Comparison of ENCODE assay signal across 23 mouse cellular contexts in the genomic region with DNA sequence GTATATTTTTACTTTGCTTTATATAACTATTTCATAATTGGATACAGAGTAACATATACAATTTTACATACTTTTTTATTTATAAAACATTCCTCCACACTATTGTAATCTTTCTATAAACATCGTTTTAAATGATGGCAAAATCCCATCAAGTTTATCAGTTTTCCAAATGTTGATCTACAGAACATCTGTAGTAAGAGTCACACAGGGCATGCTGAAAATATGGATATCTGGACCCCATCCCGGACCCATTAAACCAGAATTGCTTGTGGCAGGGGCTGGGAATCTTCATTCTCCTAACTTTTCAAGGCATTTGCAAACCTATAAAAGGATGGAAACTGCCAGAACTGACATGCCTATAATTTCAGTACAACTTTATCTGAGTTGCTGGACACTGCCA. TPM values are rescaled to one million over a fixed set of nuclear protein-coding genes. Genes with fewer than 3 reads are reported as not detected.
DNase-seq lines count a peak whose midpoint lies in the region; ATAC-seq and TF ChIP-seq lines count a peak whose summit lies in the region.
"Had no signal": no experiment of that assay in that cellular context is flagged by ENCODE, and none has a peak within 500 bp of the region (broad histone marks: within the 10 kb centered on the region; RNA-seq: fewer than 3 reads in every experiment).

No protein-coding gene starts in this region.

- H3K9me3 ChIP-seq in intestine, embryonic 14.5 days (ENCODE audit: control insufficient read depth, low read length) = no peaks in the 10 kb centered on the region
- no peaks in the 10 kb centered on the region for H3K9me3 ChIP-seq in intestine, embryonic 15.5 days
- no peaks in the 10 kb centered on the region for H3K9me3 ChIP-seq in lung, embryonic 14.5 days (ENCODE audit: low read depth, low read length)
- H3K9me3 ChIP-seq in midbrain, embryonic 11.5 days (ENCODE audit: control insufficient read depth, low read length) = no peaks in the 10 kb centered on the region
- H3K9me3 ChIP-seq in midbrain, embryonic 14.5 days (ENCODE audit: control insufficient read depth, low read length) = no peaks in the 10 kb centered on the region
- H3K9me3 ChIP-seq in stomach, embryonic 15.5 days = no peaks in the 10 kb centered on the region
- H3K9me3 ChIP-seq: embryonic facial prominence, embryonic 12.5 days; embryonic facial prominence, embryonic 15.5 days; hindbrain, embryonic 12.5 days had no signal

- H3K4me1 ChIP-seq in intestine, embryonic 14.5 days (replicated peaks; ENCODE audit: control insufficient read depth, insufficient read depth, low read length) = no peaks in the 10 kb centered on the region; the same call in 1 of the 2 replicates
- H3K4me1 ChIP-seq in intestine, embryonic 15.5 days (replicated peaks) = no peaks in the 10 kb centered on the region
- H3K4me1 ChIP-seq in lung, embryonic 14.5 days (ENCODE audit: insufficient read depth) = peaks cover 3% of the 10 kb centered on the region; the same call in 1 of the 2 replicates
- H3K4me1 ChIP-seq in midbrain, embryonic 11.5 days (ENCODE audit: control insufficient read depth, insufficient read depth, low read length) = 0 out of 2 replicates have a peak, but pooled peaks cover 2% of the 10 kb centered on the region
- no peaks in the 10 kb centered on the region for H3K4me1 ChIP-seq in midbrain, embryonic 14.5 days (ENCODE audit: control insufficient read depth, insufficient read depth, low read length)
- H3K4me1 ChIP-seq in stomach, embryonic 15.5 days = 0 out of 2 replicates have a peak, but pooled peaks cover 2% of the 10 kb centered on the region
- no peaks in the 10 kb centered on the region for H3K4me1 ChIP-seq in cerebellum, adult 2 months (ENCODE audit: control insufficient read depth, insufficient read depth, low read length)
- H3K4me1 ChIP-seq: embryonic facial prominence, embryonic 12.5 days had no signal

- no peak for DNase-seq in intestine, embryonic 14.5 days (ENCODE audit: low spot score)
- peak; percentile 64 for DNase-seq in lung, embryonic 14.5 days
- DNase-seq in lung, postnatal 10 days = no peak
- DNase-seq in midbrain, embryonic 11.5 days (ENCODE audit: low spot score, missing footprints) = peak; percentile 33
- DNase-seq in midbrain, embryonic 14.5 days = no peak
- DNase-seq in cerebellum, adult 2 months = no peak
- DNase-seq: adrenal gland, postnatal 10 days; adrenal gland, postnatal 36 days; cerebellum, adult 18-20 months; cerebellum, adult 9-11 months; cerebellum, postnatal 25 days; forebrain, postnatal 0 days; gastrocnemius, adult 2 months; gastrocnemius, postnatal 14 days; heart, adult 11 months had no signal

- no peaks in the 10 kb centered on the region for H3K27me3 ChIP-seq in intestine, embryonic 14.5 days (replicated peaks; ENCODE audit: control insufficient read depth, insufficient read depth, low read length)
- H3K27me3 ChIP-seq in intestine, embryonic 15.5 days (replicated peaks) = no peaks in the 10 kb centered on the region
- no peaks in the 10 kb centered on the region for H3K27me3 ChIP-seq in lung, embryonic 14.5 days (ENCODE audit: insufficient read depth, low read length)
- no peaks in the 10 kb centered on the region for H3K27me3 ChIP-seq in midbrain, embryonic 11.5 days (ENCODE audit: control insufficient read depth, insufficient read depth, low read length)
- H3K27me3 ChIP-seq in midbrain, embryonic 14.5 days (ENCODE audit: control insufficient read depth, insufficient read depth, low read length) = no peaks in the 10 kb centered on the region
- H3K27me3 ChIP-seq in stomach, embryonic 15.5 days (replicated peaks) = no peaks in the 10 kb centered on the region
- H3K27me3 ChIP-seq in cerebellum, adult 2 months (ENCODE audit: control insufficient read depth, insufficient read depth, low read length) = no peaks in the 10 kb centered on the region
- H3K27me3 ChIP-seq: embryonic facial prominence, embryonic 12.5 days; embryonic facial prominence, embryonic 15.5 days; hindbrain, embryonic 12.5 days; Patski had no signal

- TF ChIP-seq POLR2A in cerebellum, adult 2 months (IDR thresholded peaks at IDR 0.05; ENCODE audit: borderline replicate concordance, insufficient read depth, low read length) = no peak

- H3K4me2 ChIP-seq in intestine, embryonic 14.5 days (ENCODE audit: low read length) = no peak overlapping the region
- no peak overlapping the region for H3K4me2 ChIP-seq in intestine, embryonic 15.5 days (replicated peaks)
- H3K4me2 ChIP-seq in lung, embryonic 14.5 days = no peak overlapping the region
- no peak overlapping the region for H3K4me2 ChIP-seq in midbrain, embryonic 11.5 days
- no peak overlapping the region for H3K4me2 ChIP-seq in midbrain, embryonic 14.5 days (ENCODE audit: low read length)
- no peak overlapping the region for H3K4me2 ChIP-seq in stomach, embryonic 15.5 days
- H3K4me2 ChIP-seq: embryonic facial prominence, embryonic 12.5 days; embryonic facial prominence, embryonic 15.5 days; heart, embryonic 11.5 days; hindbrain, embryonic 12.5 days had no signal

- no peak overlapping the region for H3K9ac ChIP-seq in intestine, embryonic 14.5 days (ENCODE audit: low read length)
- H3K9ac ChIP-seq in intestine, embryonic 15.5 days = no peak overlapping the region
- no peak overlapping the region for H3K9ac ChIP-seq in lung, embryonic 14.5 days
- no peak overlapping the region for H3K9ac ChIP-seq in midbrain, embryonic 11.5 days (ENCODE audit: low read length)
- no peak overlapping the region for H3K9ac ChIP-seq in midbrain, embryonic 14.5 days (replicated peaks; ENCODE audit: low read length)
- no peak overlapping the region for H3K9ac ChIP-seq in stomach, embryonic 15.5 days
- H3K9ac ChIP-seq: embryonic facial prominence, embryonic 12.5 days; embryonic facial prominence, embryonic 15.5 days; forebrain, postnatal 0 days; hindbrain, embryonic 12.5 days had no signal

- H3K27ac ChIP-seq in intestine, embryonic 14.5 days (ENCODE audit: low read depth) = peak overlapping the region; percentile 9; the same call in 1 of the 2 replicates
- H3K27ac ChIP-seq in intestine, embryonic 15.5 days = no peak overlapping the region
- H3K27ac ChIP-seq in lung, embryonic 14.5 days (ENCODE audit: low read depth) = no peak overlapping the region; the same call in 1 of the 2 replicates
- H3K27ac ChIP-seq in midbrain, embryonic 11.5 days (ENCODE audit: low read depth, low read length) = no peak overlapping the region
- no peak overlapping the region for H3K27ac ChIP-seq in midbrain, embryonic 14.5 days (replicated peaks; ENCODE audit: low read depth, low read length)
- peak overlapping the region; percentile 61; the same call in 1 of the 2 replicates for H3K27ac ChIP-seq in stomach, embryonic 15.5 days
- H3K27ac ChIP-seq in cerebellum, adult 2 months (ENCODE audit: insufficient read depth, low read length) = no peak overlapping the region
- H3K27ac ChIP-seq: gastrocnemius, adult 2 months; hindbrain, embryonic 12.5 days had no signal

- TF ChIP-seq CTCF in lung, embryonic 14.5 days (IDR thresholded peaks at IDR 0.05; ENCODE audit: low read depth) = no peak
- no peak for TF ChIP-seq CTCF in cerebellum, adult 2 months (IDR thresholded peaks at IDR 0.05; ENCODE audit: borderline replicate concordance, insufficient read depth, low read depth, low read length)

- H3K4me3 ChIP-seq in intestine, embryonic 14.5 days (ENCODE audit: low read depth, low read length) = no peak overlapping the region
- H3K4me3 ChIP-seq in intestine, embryonic 15.5 days (replicated peaks) = no peak overlapping the region
- no peak overlapping the region for H3K4me3 ChIP-seq in lung, embryonic 14.5 days (ENCODE audit: low read depth, low read length)
- H3K4me3 ChIP-seq in midbrain, embryonic 11.5 days (ENCODE audit: low read depth, low read length) = no peak overlapping the region
- no peak overlapping the region for H3K4me3 ChIP-seq in midbrain, embryonic 14.5 days (replicated peaks; ENCODE audit: low read depth, low read length)
- H3K4me3 ChIP-seq in stomach, embryonic 15.5 days (replicated peaks) = no peak overlapping the region
- H3K4me3 ChIP-seq in cerebellum, adult 2 months (replicated peaks; ENCODE audit: insufficient read depth, low read depth, low read length) = no peak overlapping the region
- H3K4me3 ChIP-seq: embryonic facial prominence, embryonic 12.5 days; embryonic facial prominence, embryonic 15.5 days; gastrocnemius, adult 2 months; hindbrain, embryonic 12.5 days had no signal

- 56% methylated on average over 2 of the region's 2 CpGs for WGBS in intestine, embryonic 14.5 days
- 50% methylated on average over 2 of the region's 2 CpGs for WGBS in intestine, embryonic 15.5 days
- WGBS in lung, embryonic 14.5 days = 43% methylated on average over 2 of the region's 2 CpGs
- 80% methylated on average over 2 of the region's 2 CpGs for WGBS in midbrain, embryonic 11.5 days
- 81% methylated on average over 2 of the region's 2 CpGs for WGBS in midbrain, embryonic 14.5 days
- WGBS in stomach, embryonic 15.5 days = 53% methylated on average over 2 of the region's 2 CpGs
- 76% methylated on average over 2 of the region's 2 CpGs for WGBS in cerebellum, adult 2 months

- H3K36me3 ChIP-seq in intestine, embryonic 14.5 days (ENCODE audit: control insufficient read depth, insufficient read depth, low read length) = no peaks in the 10 kb centered on the region
- H3K36me3 ChIP-seq in intestine, embryonic 15.5 days = no peaks in the 10 kb centered on the region
- no peaks in the 10 kb centered on the region for H3K36me3 ChIP-seq in lung, embryonic 14.5 days (ENCODE audit: insufficient read depth)
- H3K36me3 ChIP-seq in midbrain, embryonic 11.5 days (ENCODE audit: control insufficient read depth, insufficient read depth, low read length) = no peaks in the 10 kb centered on the region
- no peaks in the 10 kb centered on the region for H3K36me3 ChIP-seq in midbrain, embryonic 14.5 days (ENCODE audit: control insufficient read depth, insufficient read depth, low read length)
- no peaks in the 10 kb centered on the region for H3K36me3 ChIP-seq in stomach, embryonic 15.5 days
- H3K36me3 ChIP-seq: embryonic facial prominence, embryonic 12.5 days; embryonic facial prominence, embryonic 15.5 days; hindbrain, embryonic 12.5 days had no signal

- ATAC-seq in intestine, embryonic 14.5 days (replicated peaks; ENCODE audit: low FRiP score, low TSS enrichment, low read depth) = no peak
- no peak for ATAC-seq in intestine, embryonic 15.5 days
- no peak for ATAC-seq in lung, embryonic 14.5 days (ENCODE audit: insufficient read depth)
- ATAC-seq in midbrain, embryonic 11.5 days (ENCODE audit: low FRiP score) = no peak
- no peak for ATAC-seq in midbrain, embryonic 14.5 days (ENCODE audit: low FRiP score, low TSS enrichment)
- no peak for ATAC-seq in stomach, embryonic 15.5 days (ENCODE audit: insufficient read depth, low FRiP score, low read depth)
- ATAC-seq: forebrain, embryonic 14.5 days; forebrain, postnatal 0 days; Patski had no signal

RNA-seq across cellular contexts. Expression of a gene that starts 38.5 kb away (rescaled TPM):
- 159 and 165 TPM in 2 replicates for polyA plus RNA-seq in intestine, embryonic 14.5 days (2014; fragmentation: Nextera tagmentation; extraction: Ambion mirVana)
- 95.8 and 107 TPM in 2 replicates for polyA plus RNA-seq in intestine, embryonic 15.5 days (2015; fragmentation: Nextera tagmentation; extraction: Ambion mirVana)
- 190 and 192 TPM in 2 replicates for polyA plus RNA-seq in lung, embryonic 14.5 days (2014; fragmentation: Nextera tagmentation; extraction: Ambion mirVana)
- 149 and 165 TPM in 2 replicates for polyA plus RNA-seq in midbrain, embryonic 11.5 days (2014; fragmentation: Nextera tagmentation; extraction: Ambion mirVana)
- 32.3 and 52.3 TPM in 2 replicates for polyA plus RNA-seq in midbrain, embryonic 14.5 days (2014; fragmentation: Nextera tagmentation; extraction: Ambion mirVana)
- polyA plus RNA-seq in stomach, embryonic 15.5 days (2015; fragmentation: Nextera tagmentation; extraction: Ambion mirVana) = 142 and 146 TPM in 2 replicates
- 20.4 and 23.2 TPM in 2 replicates for polyA plus RNA-seq in cerebellum, adult 2 months (2012; rRNA removed)

Comparison
In these comparisons a context has a peak if more than half of its experiments do, and no peak if none do; other contexts are left out.
1. DNase-seq: peak in lung, embryonic 14.5 days (single experiment) and midbrain, embryonic 11.5 days (single experiment); none in intestine, embryonic 14.5 days (single experiment), lung, postnatal 10 days (single experiment), midbrain, embryonic 14.5 days (single experiment) and cerebellum, adult 2 months (0 of 2).
2. H3K27ac ChIP-seq: peak in intestine, embryonic 14.5 days (single experiment) and stomach, embryonic 15.5 days (single experiment); none in intestine, embryonic 15.5 days (single experiment), lung, embryonic 14.5 days (single experiment), midbrain, embryonic 11.5 days (single experiment), midbrain, embryonic 14.5 days (single experiment) and cerebellum, adult 2 months (single experiment).